Mouse (Mus musculus) urinary bladder, postnatal 25 days (tissue): ENCODE measurements around the gene Cask.
A peak's percentile ranks its signal among the peaks of the same experiment; 100 is the strongest.

ENCODE experiments used
- DNase-seq: peaks from one replicate; pipeline ENCODE4 v3.0.0; 2022; ENCODE audit warnings: low spot score

Gene Cask

DNA sequence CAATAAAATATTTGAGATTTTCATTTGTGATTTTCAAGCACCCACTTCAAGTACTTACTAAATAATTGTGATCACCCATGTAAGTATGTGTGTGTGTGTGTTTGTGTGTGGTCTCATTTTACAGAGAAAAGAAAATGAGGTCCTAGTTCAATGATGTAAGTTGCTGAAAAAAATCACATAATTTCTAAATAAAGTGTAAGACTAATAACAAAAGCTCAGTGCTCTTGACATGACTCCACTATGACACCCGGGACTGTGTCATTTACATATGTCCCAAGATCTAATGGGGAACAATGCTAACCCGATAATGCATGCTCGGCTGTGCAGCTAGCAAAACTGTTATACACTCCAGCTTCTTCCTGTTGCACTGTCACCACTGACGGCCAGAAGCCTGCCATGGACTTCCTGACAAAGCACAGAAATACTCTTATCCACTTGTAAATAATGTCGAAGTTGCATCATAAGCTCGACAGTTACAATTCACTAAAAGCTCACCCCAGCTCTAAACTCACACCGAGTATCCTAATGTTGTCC is 130.8 kb downstream of the Cask start:
- DNase-seq, result no peak

DNA sequence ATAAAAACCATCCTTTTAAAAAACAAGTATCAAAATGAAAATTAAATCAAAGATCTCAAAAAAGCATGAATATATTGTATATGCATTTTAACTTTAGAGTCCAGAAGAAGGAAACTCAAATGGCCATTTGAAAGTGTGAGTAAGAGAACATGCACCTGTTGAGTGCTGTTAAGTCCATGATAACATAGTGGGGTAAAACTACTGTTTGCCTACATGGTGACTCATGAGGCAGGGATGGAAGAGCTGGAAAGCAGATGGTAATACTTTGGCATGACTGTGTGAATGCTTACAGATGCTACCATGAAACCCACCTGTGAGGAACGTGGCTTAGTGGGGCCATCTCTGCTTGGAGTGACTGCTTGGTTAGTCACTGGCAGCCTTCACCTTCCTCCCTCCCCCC is 132.9 kb downstream of the Cask start:
- no peak for DNase-seq

DNA sequence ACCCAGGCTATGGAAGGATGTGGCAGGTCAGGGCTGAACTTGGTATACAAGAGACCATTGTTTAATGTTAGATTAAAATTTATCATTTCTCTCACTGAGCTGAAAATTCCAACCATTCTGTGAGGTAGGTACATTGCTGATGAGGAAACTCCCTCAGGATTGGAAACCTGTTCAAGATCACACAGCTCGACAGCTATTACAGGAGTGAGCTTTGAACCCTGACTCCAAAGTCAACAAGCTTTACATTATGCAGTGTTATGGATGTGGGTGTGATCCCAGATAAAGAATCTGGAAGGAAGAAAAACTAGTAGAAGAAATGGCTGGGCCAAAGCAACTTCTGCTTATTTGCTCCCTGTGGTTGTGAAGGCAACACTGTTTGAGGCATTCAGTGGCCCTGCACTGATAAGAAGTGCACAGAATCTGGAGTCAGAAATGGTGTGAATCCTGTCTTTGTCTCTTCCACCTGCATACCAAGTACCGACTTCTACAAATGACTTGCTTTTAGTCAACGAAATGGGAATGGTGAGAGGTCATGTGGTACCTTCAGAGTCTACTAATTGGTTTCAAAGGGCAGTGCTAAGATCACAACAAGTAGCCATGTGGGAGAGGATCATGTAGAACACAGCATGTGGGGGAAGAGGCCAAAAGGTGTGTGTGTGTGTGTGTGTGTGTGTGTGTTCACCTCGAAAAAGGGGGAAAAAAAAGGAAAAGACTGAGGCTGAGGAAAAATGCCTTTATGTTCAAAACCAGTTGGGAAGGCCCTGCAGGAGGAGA is 134.2 kb downstream of the Cask start:
- no peak for DNase-seq

DNA sequence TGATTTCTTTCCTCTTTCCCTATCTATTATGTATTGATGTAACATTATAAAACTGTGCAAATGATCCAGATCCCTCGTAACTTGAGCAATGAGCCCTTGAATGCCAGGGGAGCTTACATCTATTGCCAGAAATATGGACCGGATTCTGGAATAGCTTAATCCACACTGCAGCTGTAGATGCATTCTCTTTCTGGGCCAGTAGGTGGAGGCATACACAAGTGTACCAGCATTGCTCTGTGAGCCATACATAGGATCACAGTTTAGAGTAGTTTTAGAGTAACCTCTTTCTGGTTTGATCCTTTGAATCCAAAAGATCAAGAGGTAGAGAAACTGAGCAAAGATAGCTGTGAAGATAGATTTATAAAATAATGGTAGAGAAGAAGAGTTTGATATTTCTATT is 141.0 kb downstream of the Cask start:
- DNase-seq, result peak; percentile 41

DNA sequence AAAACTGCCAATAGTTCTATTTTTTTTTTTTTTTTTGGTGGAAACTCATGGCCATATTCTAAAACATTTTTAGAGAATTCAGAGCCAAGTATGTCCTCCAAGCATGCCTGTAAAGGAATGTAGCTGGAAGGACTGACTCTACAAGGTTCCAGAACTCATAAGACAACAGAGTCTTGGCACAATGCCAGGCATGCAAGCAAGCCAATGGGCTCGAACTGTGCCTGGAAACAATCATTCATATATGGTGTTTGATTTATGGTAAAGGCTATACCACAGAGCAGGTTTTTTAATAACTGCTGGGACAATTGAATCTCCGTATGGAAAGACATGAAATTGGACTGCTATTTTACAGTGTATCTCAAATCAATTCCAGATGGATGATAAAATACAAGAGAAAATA is 146.1 kb downstream of the Cask start:
- DNase-seq, result peak; percentile 27

DNA sequence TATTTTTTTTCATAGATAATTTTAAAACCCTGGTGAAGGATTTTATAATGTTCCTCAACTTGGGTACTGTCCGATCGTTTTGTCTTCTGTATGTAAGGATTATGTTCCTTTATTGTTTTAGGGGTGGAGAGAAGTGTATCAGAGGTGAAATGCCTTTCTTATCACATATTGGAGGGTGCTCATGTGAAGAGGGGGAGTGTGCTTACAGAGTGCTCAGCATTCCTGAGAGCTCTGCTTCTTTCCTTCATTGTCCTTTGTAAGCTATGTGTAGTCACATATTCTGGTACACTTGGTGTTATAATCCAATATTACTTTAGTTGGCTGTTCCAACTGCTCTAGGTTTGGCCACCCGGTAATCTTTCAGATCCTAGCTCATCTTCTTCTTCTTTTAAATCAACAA is 150.5 kb downstream of the Cask start:
- no peak for DNase-seq

DNA sequence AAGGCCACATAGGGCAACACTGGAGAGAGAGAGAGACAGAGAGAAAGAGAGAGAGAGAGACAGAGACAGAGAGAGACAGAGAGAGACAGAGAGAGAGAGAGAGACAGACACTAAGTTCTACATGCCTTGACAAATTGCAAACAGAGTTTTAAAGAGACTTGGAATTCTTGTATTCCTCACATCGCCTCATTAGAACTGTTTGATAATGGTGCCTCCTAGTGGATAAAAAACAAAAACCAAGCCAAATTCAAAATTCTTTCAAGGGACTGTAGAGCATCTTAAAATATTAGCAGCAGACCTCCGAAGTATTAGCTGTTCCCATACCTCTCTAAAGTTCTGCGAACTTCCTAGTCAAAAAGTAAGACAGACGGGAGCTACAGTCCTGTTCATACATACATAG is 159.3 kb downstream of the Cask start:
- DNase-seq, result no peak

DNA sequence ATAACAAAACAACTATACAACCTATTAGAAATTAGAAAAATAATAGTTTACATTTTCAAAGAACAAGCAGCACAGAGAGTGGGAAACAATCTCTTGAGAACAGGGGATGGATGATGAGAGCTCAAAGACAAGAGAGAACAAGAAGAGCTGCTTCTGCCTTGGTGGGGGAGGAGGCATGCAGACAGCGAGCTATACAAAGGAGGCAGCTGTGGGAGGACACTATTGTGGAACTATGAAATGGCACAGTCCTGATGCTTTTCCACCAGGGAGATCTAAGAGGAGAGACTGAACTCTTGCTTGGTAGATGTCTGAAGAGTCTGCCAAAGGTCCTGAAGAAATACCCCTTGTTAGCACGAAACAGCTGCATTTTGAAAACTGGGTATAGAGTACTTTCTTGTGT is 162.8 kb downstream of the Cask start:
- DNase-seq, result no peak

DNA sequence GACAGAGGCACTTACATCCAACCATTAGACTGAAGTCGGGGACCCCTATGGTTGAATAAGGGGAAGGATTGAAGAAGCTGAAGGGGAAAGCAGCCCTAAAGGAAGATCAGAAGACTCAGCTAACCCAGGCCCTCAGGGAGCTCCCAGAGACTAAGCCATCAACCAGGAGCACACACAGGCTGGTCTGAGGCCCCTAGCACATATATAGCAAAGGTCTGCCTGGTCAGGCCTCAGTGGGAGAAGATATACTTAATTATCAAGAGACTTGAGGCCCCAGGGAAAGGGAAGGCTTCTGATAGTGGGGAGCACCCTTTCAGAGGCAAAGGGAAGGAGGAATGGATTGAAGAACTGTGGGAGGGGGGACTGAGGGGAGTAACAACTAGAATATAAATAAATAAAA is 164.6 kb downstream of the Cask start:
- DNase-seq, result no peak

DNA sequence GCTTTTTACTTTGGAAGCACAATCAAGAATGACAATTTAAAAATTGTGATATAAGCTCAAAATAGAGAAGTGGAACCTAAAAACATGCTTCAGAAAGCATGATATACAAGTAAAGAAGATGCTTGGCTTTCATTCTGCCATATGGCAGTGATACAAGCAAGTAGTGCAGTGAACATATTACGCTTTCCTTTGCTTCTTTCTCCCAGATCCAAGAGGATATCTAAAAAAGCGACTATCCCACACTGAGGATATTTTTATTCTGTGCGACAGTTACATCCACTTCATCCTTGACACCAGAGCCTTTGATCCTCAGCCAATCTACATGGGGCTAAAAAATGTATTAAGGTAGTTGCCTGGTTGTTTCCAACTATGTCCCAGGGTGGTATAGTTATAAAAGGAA is 169.4 kb downstream of the Cask start:
- no peak for DNase-seq

DNA sequence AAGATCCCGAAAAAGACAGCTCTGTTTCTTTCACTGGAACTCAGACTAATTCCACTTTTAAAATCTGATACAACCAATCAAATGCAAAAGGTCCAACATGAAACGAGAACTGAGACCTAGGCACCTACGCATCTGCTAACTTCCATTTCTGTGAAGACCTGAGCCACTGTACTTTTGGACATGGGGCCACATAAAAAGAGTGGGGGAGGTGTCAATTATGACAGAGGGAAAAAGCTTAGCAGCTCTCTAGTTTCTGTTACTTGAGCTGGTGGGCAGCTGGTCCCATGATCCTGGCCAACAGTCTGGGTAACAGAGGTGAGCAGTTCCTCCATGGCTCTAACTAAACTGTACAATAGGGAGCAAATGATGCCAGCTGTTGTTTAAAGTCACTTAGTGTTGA is 178.2 kb downstream of the Cask start:
- DNase-seq, result no peak

DNA sequence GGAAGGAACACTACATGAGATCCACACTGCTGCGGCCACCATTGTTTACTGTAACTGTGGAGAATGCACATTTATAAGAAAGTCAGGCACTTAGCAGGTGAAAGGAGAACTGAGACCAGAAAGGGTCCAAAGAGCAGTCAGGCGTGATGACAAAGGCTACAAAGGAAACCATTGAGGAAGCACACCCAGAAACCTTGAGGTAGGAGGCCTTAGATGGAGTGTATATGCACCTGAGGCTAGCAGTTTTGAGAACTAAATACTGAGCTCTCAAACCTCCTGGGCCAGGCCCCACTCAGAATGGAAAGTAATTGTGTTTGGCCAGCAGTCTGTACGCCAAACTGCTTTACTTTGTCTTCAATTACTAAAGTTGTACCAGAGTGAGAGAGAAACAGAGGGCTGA is 180.8 kb downstream of the Cask start:
- DNase-seq, result no peak

DNA sequence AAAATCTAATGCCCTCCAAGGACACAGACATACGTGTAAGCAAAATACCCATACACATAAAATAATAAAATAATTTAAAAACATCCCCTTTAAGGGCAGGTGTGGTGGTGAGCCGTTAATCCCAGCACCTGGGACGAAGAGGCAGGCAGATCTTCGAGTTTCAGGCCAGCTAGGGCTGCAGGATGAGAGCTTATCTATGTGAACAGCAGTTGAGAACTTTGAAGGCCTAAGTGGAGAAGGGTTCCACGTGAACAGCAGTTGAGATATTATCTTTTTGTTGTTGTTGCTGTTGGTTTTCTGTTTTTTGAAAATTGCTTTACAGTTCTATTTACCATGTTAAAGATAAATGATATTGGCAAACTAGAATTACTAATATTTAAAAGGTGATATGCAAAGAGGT is 182.3 kb downstream of the Cask start:
- DNase-seq, result no peak

DNA sequence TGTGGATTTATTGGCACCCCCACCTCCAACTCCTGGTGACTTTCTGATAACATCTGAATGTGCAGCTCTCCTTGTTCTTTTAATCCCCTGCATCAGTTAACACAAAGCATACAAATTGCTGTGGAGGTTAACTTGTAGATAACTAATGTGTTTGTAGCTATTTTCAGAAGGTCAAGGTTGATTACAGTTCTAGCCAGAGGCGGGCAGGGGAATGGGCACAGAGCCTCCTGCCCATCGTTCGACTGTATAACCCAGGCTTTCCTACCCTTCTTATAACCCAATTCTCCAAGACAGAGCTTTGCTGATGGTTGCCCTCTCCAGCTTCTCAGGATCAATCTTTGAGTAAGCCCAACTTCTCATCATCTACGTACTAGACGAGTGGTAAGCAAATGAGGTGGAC is 190.1 kb downstream of the Cask start, which contains the start of gene Gpr82:
Gene Gpr82, plus strand, starts transcription at position 301 of the 400 bp plus-strand sequence.
- DNase-seq, result no peak

DNA sequence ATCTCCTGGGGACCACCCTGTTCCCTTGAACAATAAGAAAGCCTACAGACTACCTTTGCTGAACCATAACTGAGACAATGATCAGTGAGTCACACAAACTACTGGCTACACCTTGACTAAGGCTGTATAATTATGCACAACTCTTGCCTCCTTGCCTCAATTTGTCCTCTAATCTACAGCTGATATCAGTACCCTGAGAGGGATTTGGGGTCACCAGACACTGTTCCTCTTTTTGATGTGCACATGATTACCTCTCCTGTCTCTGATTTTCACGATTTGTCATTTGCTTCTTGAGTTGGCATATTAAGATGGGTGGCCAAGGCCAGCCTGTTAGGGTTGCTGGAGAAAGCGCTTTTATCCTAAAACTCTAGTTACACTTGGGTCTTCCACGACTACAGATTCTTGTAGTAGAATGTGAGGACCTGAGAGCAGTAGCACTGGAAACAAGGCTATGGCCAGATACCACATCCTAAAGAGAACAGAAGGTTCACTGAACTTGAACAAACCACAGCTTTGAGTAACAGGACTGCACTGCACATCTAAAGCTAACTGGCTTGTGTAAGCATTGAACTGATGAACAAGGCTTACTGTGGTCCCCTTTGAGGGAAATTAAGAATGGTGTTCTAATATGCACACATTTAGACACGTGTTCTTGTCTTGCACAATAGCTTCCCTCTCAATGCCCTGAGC is 191.8 kb downstream of the Cask start:
- no peak for DNase-seq

DNA sequence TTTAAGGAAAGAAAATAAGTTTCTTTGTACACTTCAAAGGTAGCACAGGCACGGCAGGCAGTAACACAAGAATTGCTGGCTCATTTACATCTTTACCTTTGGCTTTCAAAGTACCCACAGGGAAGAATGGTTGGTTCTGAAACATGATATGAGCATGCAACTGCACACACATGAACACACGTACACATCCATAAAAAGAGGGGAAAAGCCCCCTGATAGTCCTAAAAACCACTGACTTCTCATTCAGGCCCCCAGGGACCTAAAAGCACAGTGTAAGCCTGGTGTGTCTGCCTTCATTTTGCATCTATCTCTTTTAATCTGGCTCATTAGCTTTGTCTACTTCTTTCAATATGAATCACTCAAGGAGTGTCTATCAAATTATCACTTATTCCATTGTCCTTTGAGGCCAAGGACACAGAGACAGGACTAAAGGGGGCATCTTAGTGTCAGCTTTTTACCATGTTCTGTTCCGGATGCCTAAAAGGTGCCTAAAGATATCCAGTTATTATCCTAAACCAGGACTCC is 192.5 kb downstream of the Cask start:
- DNase-seq, result no peak

DNA sequence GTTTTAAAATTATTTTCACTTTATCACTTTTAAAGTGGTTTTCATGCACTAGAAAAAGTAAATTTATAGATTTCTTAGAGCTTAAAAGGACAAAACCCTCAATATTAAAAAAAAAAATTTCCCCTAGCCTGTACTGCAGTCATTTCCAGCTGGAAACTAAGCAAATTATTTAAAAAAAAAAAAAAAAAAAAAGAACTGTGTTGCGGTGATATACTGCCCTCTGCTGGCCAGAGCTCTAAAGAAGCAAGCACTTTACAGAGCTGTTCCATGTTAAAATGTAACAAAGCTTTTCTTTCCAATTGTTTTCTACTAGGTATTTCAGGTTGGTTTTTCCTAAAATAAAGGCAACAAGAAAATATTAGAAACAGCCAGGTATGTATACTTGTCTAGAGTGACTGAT is 194.4 kb downstream of the Cask start:
- DNase-seq, result peak; percentile 51

DNA sequence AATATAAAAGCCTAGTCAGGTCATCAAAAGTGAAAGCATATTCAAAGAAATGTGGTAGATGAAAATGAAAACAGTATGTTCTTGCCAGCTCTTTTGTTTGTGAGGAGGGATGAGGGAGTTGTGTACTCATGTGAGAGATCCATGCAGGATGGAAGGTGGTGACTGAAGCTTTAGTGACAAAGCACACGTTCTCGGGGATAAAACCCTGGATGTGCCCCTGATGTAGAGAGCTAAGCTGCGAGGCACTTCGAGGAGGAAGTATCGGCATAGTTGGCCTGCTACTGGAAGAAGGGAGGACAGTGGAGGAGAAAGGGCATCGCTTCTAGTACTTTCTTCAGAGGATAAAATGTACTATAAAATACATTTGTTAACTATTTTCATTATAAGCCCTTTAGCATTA is 195.3 kb downstream of the Cask start:
- DNase-seq, result no peak

DNA sequence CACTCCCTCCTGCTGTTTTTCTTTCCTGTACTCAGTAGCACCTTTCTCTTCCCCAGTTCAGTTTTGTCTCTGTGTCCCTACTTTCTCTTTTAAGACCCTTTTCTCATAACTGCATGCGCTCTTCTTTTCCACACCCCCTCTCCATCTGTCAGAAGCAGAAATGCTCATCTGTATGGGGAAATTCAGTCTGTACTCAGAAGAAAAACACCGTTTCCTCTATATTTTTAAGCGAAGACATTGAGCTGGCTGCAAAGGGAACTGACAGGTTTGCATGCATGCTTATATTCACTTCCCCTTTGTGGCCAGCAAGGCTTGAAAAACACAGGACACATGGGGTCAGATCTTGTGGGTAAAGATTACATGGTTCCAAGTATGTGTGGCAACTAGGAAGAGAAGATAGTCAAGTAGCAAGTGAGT is 196.2 kb downstream of the Cask start:
- DNase-seq, result no peak

DNA sequence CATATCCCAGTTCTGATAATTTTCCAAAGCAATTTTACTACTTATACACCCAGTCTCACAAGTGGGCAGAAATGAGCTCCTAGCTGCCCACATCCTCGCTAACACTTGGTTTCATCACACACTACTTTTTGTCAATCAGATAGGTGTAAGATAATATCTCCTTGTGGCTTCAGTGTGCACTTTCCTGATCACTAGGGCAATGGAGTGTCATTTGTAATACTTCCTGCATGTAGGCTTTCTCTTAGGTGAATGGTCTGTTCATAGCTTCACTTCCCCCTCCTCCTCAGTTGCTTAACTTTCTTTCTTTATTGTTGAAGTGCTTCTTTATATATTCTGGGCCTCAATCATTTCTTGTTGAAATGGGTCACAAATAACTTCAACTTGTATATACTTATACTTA is 198.9 kb downstream of the Cask start:
- no peak for DNase-seq

DNA sequence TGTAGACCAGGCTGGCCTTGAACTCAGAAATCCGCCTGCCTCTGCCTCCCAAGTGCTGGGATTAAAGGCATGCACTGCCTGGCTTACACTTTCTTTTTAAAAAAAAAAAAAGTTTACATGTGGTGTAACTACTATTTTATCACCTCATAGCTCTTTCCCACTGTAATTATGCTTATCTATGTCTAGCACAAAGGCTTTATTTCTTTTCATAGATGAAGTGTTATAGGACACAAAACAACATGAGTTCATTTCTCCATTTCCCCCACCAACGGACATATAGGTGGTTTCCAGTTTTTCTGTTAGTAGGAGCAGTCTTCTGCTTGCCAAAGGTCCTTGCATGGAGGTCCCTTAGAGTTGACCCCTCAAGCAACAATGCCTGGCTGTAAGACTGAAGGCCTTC is 199.3 kb downstream of the Cask start:
- no peak for DNase-seq

DNA sequence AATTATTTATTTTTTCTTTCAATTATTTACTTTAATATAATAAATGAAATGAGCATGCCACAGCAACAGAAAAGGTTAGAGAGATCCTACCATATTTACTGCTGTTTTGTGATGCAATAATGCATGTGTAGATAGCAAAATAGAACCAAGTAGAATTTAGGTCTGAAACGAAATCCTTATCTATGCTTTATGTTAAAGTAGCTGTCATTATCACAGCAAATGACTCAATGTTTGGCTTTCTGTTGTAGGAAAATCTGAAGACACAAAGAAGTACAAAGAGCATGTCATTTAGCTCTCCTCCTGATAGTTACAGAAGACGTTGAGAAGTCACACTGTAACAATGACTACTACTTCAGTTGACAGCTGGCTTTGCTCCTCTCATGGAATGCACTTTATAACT is 212.3 kb downstream of the Cask start:
- DNase-seq, result no peak

DNA sequence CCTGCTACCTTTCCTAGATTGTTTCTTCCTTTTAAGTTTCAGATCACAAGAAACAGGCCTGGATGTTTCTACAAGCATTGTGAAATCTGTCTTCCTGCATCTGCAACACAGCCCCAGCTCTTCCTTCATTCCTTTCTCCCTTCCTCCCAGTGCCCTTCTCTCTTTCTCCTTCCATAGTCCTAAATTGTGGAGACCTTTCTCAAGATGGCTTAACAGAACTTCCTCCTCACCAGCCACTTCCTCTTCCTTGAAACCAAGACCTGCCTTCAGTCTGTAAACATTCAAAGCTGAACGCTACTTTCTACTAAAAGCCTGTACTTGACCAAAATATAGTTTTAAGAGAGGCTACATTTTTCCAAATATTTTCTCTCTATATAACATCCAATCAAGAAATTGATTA is 214.8 kb downstream of the Cask start:
- no peak for DNase-seq
